Mouse (Mus musculus) heart, postnatal 0 days (tissue): ENCODE results near the gene Kif5a.

Experiments
- CTCF ChIP-seq: IDR thresholded peaks from 2 replicates; pipeline ENCODE4 v1.5.1; 2016; ENCODE audit warnings: antibody characterized with exemption, control low read depth, low read depth
- EP300 ChIP-seq: IDR thresholded peaks from 2 replicates; pipeline ENCODE4 v1.6.1; 2016; ENCODE audit warnings: antibody characterized with exemption, low read depth

GRCm38 (mm10) chr10:127185506-127185905, 77.6 kb downstream of the Kif5a start:
- TF ChIP-seq CTCF: no peak
- TF ChIP-seq EP300: no peak
